Mouse (Mus musculus) neural tube, embryonic 15.5 days (tissue): ENCODE measurements around the gene Olfr187. TPM values are rescaled to one million over a fixed set of nuclear protein-coding genes. Genes with fewer than 3 reads are reported as not detected.
"Not testable (repeated sequence)": the region's sequence is repeated elsewhere in the genome, so short reads cannot be mapped to it uniquely, and the experiment has no call there.

Source experiments
- ATAC-seq: fragments of 200-750 bp; cut with Nextera tagmentation; 2 replicates; pipeline ENCODE4 v1.8.0; 2017; ENCODE audit warnings: mild to moderate bottlenecking, moderate TSS enrichment, moderate library complexity; ENCODE audit not compliant: low FRiP score
- H3K27ac ChIP-seq: fragments of 300-500 bp; sonication (generic); replicated peaks from 2 replicates; pipeline ENCODE4 v1.5.1; 2015; ENCODE audit warnings: mild to moderate bottlenecking, inconsistent platforms
- H3K27me3 ChIP-seq: fragments of 300-500 bp; sonication (generic); replicated peaks from 2 replicates; pipeline ENCODE4 v1.6.1; 2015; ENCODE audit warnings: inconsistent platforms
- H3K36me3 ChIP-seq: fragments of 300-500 bp; sonication (generic); 2 replicates; pipeline ENCODE4 v1.6.1; 2015; ENCODE audit warnings: inconsistent platforms
- H3K4me1 ChIP-seq: fragments of 300-500 bp; sonication (generic); 2 replicates; pipeline ENCODE4 v1.6.1; 2015; ENCODE audit warnings: inconsistent platforms
- H3K4me2 ChIP-seq: fragments of 300-500 bp; sonication (generic); 2 replicates; pipeline ENCODE4 v1.6.1; 2015; ENCODE audit warnings: inconsistent platforms, mild to moderate bottlenecking, moderate library complexity
- H3K4me3 ChIP-seq: fragments of 300-500 bp; sonication (generic); replicated peaks from 2 replicates; pipeline ENCODE4 v1.5.1; 2015; ENCODE audit warnings: mild to moderate bottlenecking, inconsistent platforms
- H3K9ac ChIP-seq: fragments of 300-500 bp; sonication (generic); replicated peaks from 2 replicates; pipeline ENCODE4 v1.6.1; 2015; ENCODE audit warnings: mild to moderate bottlenecking, inconsistent platforms
- H3K9me3 ChIP-seq: fragments of 300-500 bp; sonication (generic); replicated peaks from 2 replicates; pipeline ENCODE4 v1.6.1; 2016; ENCODE audit warnings: inconsistent platforms
- WGBS: fragments of 180-500 bp; shearing (Covaris S2); methylation state at CpG from one replicate; pipeline ENCODE4 v1.1.7; 2015; ENCODE audit warnings: mixed read lengths; 5-methylcytosine and 5-hydroxymethylcytosine counted together
- polyA plus RNA-seq: library from polyadenylated mRNA; unstranded; fragments of >200 nt; fragmentation: Nextera tagmentation; extraction: Ambion mirVana; gene quantifications from 2 replicates; pipeline ENCODE4 v1.2.1, GENCODE M21; 2015

The Olfr187 gene
- polyA plus RNA-seq, result not detected in 2 replicates

GRCm38 (mm10) chr16:59039710-59040109 is at the start of gene Olfr187:
TSS of gene Olfr187 (minus strand) at chr16:59039767.
- no peaks in the 10 kb centered on the region for H3K4me1 ChIP-seq
- 87% methylated on average over 7 of the region's 7 CpGs for WGBS
- no peak within 1 kb of the TSS for H3K4me2 ChIP-seq
- no peaks in the 10 kb centered on the region for H3K36me3 ChIP-seq
- ATAC-seq, result no peak
- no peaks in the 10 kb centered on the region for H3K9me3 ChIP-seq
- no peak within 1 kb of the TSS for H3K9ac ChIP-seq
- no peak within 1 kb of the TSS for H3K27ac ChIP-seq
- H3K4me3 ChIP-seq, result no peak within 1 kb of the TSS
- no peaks in the 10 kb centered on the region for H3K27me3 ChIP-seq

GRCm38 (mm10) chr16:59081113-59081512 is 41.5 kb upstream of the Olfr187 start:
- WGBS, result 88% methylated on average over 2 of the region's 2 CpGs
- H3K4me1 ChIP-seq, H3K27ac ChIP-seq, H3K27me3 ChIP-seq, H3K36me3 ChIP-seq, H3K4me2 ChIP-seq, ATAC-seq, H3K9ac ChIP-seq, H3K4me3 ChIP-seq, H3K9me3 ChIP-seq: not testable (repeated sequence)

- no peak for ATAC-seq
- Histone ChIP-seq H3K4me1 (no peaks in the 10 kb centered on the region), H3K4me2 (no peak within 1 kb of the TSS), H3K36me3 (no peaks in the 10 kb centered on the region), H3K9me3 (no peaks in the 10 kb centered on the region), H3K9ac (no peak within 1 kb of the TSS), H3K27ac (no peak within 1 kb of the TSS), H3K4me3 (no peak within 1 kb of the TSS), H3K27me3 (no peaks in the 10 kb centered on the region)
- 93% methylated on average over 5 of the region's 5 CpGs for WGBS
Observed at GRCm38 (mm10) chr16:59077905-59078304, 38.3 kb upstream of the Olfr187 start, which contains the start of gene Olfr190. TSS of gene Olfr190 (minus strand) at chr16:59078005.

- 92% methylated on average over 1 of the region's 1 CpGs for WGBS
- Histone ChIP-seq H3K4me1 (no peaks in the 10 kb centered on the region), H3K4me2 (no peak overlapping the region), H3K27ac (no peak overlapping the region), H3K9me3 (no peaks in the 10 kb centered on the region), H3K9ac (no peak overlapping the region), H3K36me3 (no peaks in the 10 kb centered on the region), H3K4me3 (no peak overlapping the region), H3K27me3 (no peaks in the 10 kb centered on the region)
- ATAC-seq, result no peak
Observed at GRCm38 (mm10) chr16:59073520-59073919, 34.0 kb upstream of the Olfr187 start.

GRCm38 (mm10) chr16:59071755-59072154 is 32.2 kb upstream of the Olfr187 start:
- ATAC-seq, result no peak
- H3K4me2 ChIP-seq, result no peak overlapping the region
- no peaks in the 10 kb centered on the region for H3K36me3 ChIP-seq
- no peak overlapping the region for H3K27ac ChIP-seq
- H3K4me3 ChIP-seq, result no peak overlapping the region
- no peaks in the 10 kb centered on the region for H3K4me1 ChIP-seq
- H3K27me3 ChIP-seq, result no peaks in the 10 kb centered on the region
- no peaks in the 10 kb centered on the region for H3K9me3 ChIP-seq
- no peak overlapping the region for H3K9ac ChIP-seq

GRCm38 (mm10) chr16:59062411-59062810 is 22.8 kb upstream of the Olfr187 start:
- not testable (repeated sequence) for H3K4me3 ChIP-seq, H3K36me3 ChIP-seq, H3K27me3 ChIP-seq, H3K9ac ChIP-seq, H3K4me1 ChIP-seq, H3K27ac ChIP-seq, ATAC-seq, H3K4me2 ChIP-seq, H3K9me3 ChIP-seq
- WGBS, result 77% methylated on average over 3 of the region's 3 CpGs

GRCm38 (mm10) chr16:59049286-59049685 is 9.7 kb upstream of the Olfr187 start:
- H3K4me3 ChIP-seq, H3K27ac ChIP-seq, ATAC-seq, H3K9me3 ChIP-seq, H3K36me3 ChIP-seq, H3K4me2 ChIP-seq, H3K27me3 ChIP-seq, H3K9ac ChIP-seq, H3K4me1 ChIP-seq: not testable (repeated sequence)
- WGBS, result 97% methylated on average over 2 of the region's 2 CpGs

GRCm38 (mm10) chr16:59048860-59049259 is 9.3 kb upstream of the Olfr187 start:
- no peak overlapping the region for H3K4me3 ChIP-seq
- no peak overlapping the region for H3K27ac ChIP-seq
- H3K4me2 ChIP-seq, result no peak overlapping the region
- H3K27me3 ChIP-seq, result no peaks in the 10 kb centered on the region
- H3K36me3 ChIP-seq, result no peaks in the 10 kb centered on the region
- no peak overlapping the region for H3K9ac ChIP-seq
- WGBS, result 85% methylated on average over 1 of the region's 1 CpGs
- ATAC-seq, result no peak
- no peaks in the 10 kb centered on the region for H3K9me3 ChIP-seq
- H3K4me1 ChIP-seq, result no peaks in the 10 kb centered on the region

- Histone ChIP-seq H3K9me3 (no peaks in the 10 kb centered on the region), H3K9ac (no peak overlapping the region), H3K27ac (no peak overlapping the region), H3K4me1 (no peaks in the 10 kb centered on the region), H3K4me2 (no peak overlapping the region), H3K27me3 (no peaks in the 10 kb centered on the region), H3K4me3 (no peak overlapping the region), H3K36me3 (no peaks in the 10 kb centered on the region)
- no peak for ATAC-seq
- WGBS, result 67% methylated on average over 4 of the region's 4 CpGs
Observed at GRCm38 (mm10) chr16:59047579-59047978, 8.0 kb upstream of the Olfr187 start.

- WGBS, result 88% methylated on average over 3 of the region's 3 CpGs
- no peak for ATAC-seq
- Histone ChIP-seq H3K9me3 (no peaks in the 10 kb centered on the region), H3K27ac (no peak overlapping the region), H3K4me3 (no peak overlapping the region), H3K4me2 (no peak overlapping the region), H3K9ac (no peak overlapping the region), H3K27me3 (no peaks in the 10 kb centered on the region), H3K4me1 (no peaks in the 10 kb centered on the region), H3K36me3 (no peaks in the 10 kb centered on the region)
Observed at GRCm38 (mm10) chr16:59045835-59046234, 6.3 kb upstream of the Olfr187 start.

- ATAC-seq, result no peak
- Histone ChIP-seq H3K27me3 (no peaks in the 10 kb centered on the region), H3K9me3 (no peaks in the 10 kb centered on the region), H3K4me1 (no peaks in the 10 kb centered on the region), H3K9ac (no peak within 1 kb of the TSS), H3K4me3 (no peak within 1 kb of the TSS), H3K4me2 (no peak within 1 kb of the TSS), H3K36me3 (no peaks in the 10 kb centered on the region), H3K27ac (no peak within 1 kb of the TSS)
- WGBS, result 92% methylated on average over 4 of the region's 4 CpGs
Observed at GRCm38 (mm10) chr16:59030191-59030590, 9.4 kb downstream of the Olfr187 start, which contains the start of gene Olfr186. TSS of gene Olfr186 (minus strand) at chr16:59030291.

- Histone ChIP-seq H3K9me3 (no peaks in the 10 kb centered on the region), H3K4me3 (no peak overlapping the region), H3K27me3 (no peaks in the 10 kb centered on the region), H3K27ac (no peak overlapping the region), H3K9ac (no peak overlapping the region), H3K36me3 (no peaks in the 10 kb centered on the region), H3K4me1 (no peaks in the 10 kb centered on the region), H3K4me2 (no peak overlapping the region)
- no peak for ATAC-seq
- WGBS, result 71% methylated on average over 2 of the region's 2 CpGs
Observed at GRCm38 (mm10) chr16:59013357-59014018, 26.1 kb downstream of the Olfr187 start.
